Mouse (Mus musculus) limb, embryonic 14.5 days (tissue): ENCODE measurements around the gene Lrch3. TPM values are rescaled to one million over a fixed set of nuclear protein-coding genes. Genes with fewer than 3 reads are reported as not detected.

Experiments used
- ATAC-seq: fragments of 200-750 bp; cut with Nextera tagmentation; 2 replicates; pipeline ENCODE4 v1.8.0; 2017; ENCODE audit warnings: low read depth, moderate number of reproducible peaks, moderate TSS enrichment; ENCODE audit not compliant: low FRiP score
- DNase-seq: peaks from one replicate; pipeline ENCODE4 v3.0.0-alpha.2; 2015; ENCODE audit warnings: low spot score
- H3K27ac ChIP-seq: fragments of 300-500 bp; sonication (generic); replicated peaks from 2 replicates; pipeline ENCODE4 v1.5.1; 2014; ENCODE audit warnings: low read depth, mild to moderate bottlenecking, low read length, moderate library complexity, mixed read lengths
- H3K27me3 ChIP-seq: fragments of 300-500 bp; sonication (generic); 2 replicates; pipeline ENCODE4 v1.6.1; 2014; ENCODE audit warnings: low read length, mixed read lengths; ENCODE audit not compliant: control insufficient read depth, insufficient read depth
- H3K36me3 ChIP-seq: fragments of 300-500 bp; sonication (generic); 2 replicates; pipeline ENCODE4 v1.6.1; 2014; ENCODE audit warnings: mild to moderate bottlenecking, low read length, moderate library complexity, mixed read lengths; ENCODE audit not compliant: control insufficient read depth, insufficient read depth
- H3K4me1 ChIP-seq: fragments of 300-500 bp; sonication (generic); 2 replicates; pipeline ENCODE4 v1.6.1; 2014; ENCODE audit warnings: antibody characterized with exemption, low read length, mixed read lengths; ENCODE audit not compliant: control insufficient read depth, insufficient read depth
- H3K4me2 ChIP-seq: fragments of 300-500 bp; sonication (generic); replicated peaks from 2 replicates; pipeline ENCODE4 v1.6.1; 2014; ENCODE audit warnings: low read depth, mild to moderate bottlenecking, low read length, moderate library complexity; ENCODE audit not compliant: severe bottlenecking
- H3K4me3 ChIP-seq: fragments of 300-500 bp; sonication (generic); replicated peaks from 2 replicates; pipeline ENCODE4 v1.5.1; 2014; ENCODE audit warnings: low read length
- H3K9ac ChIP-seq: fragments of 300-500 bp; sonication (generic); 2 replicates; pipeline ENCODE4 v1.6.1; 2014; ENCODE audit warnings: mild to moderate bottlenecking, low read depth, low read length, moderate library complexity; ENCODE audit not compliant: severe bottlenecking
- H3K9me3 ChIP-seq: fragments of 300-500 bp; sonication (generic); 2 replicates; pipeline ENCODE4 v1.6.1; 2016; ENCODE audit warnings: low read length; ENCODE audit not compliant: control insufficient read depth
- POLR2A ChIP-seq: fragments of 200-500 bp; IDR thresholded peaks from 2 replicates; pipeline ENCODE4 v1.8.0; 2012; ENCODE audit warnings: inconsistent platforms, mild to moderate bottlenecking, moderate library complexity, borderline replicate concordance; ENCODE audit not compliant: insufficient read depth, insufficient read length; ENCODE audit errors: extremely low read depth
- WGBS: fragments of 180-500 bp; shearing (Covaris S2); extraction: QIAGEN DNeasy Blood & Tissue Kit; methylation state at CpG from one replicate; pipeline ENCODE4 v1.1.7; 2014; 5-methylcytosine and 5-hydroxymethylcytosine counted together
- polyA plus RNA-seq, 2 experiments: library from polyadenylated mRNA; depleted of rRNA in 1 of 2; stranded (reverse) in 1 of 2; unstranded in 1 of 2; fragments of >200 nt; fragmentation: Nextera tagmentation in 1 of 2; extraction: Ambion mirVana in 1 of 2; gene quantifications; 2 replicates each; pipeline versions ENCODE4 v1.2.1 to v1.2.3; 2012 to 2014

Gene Lrch3
- polyA plus RNA-seq, 2 experiments, result 24.9 to 56.3 TPM

DNA sequence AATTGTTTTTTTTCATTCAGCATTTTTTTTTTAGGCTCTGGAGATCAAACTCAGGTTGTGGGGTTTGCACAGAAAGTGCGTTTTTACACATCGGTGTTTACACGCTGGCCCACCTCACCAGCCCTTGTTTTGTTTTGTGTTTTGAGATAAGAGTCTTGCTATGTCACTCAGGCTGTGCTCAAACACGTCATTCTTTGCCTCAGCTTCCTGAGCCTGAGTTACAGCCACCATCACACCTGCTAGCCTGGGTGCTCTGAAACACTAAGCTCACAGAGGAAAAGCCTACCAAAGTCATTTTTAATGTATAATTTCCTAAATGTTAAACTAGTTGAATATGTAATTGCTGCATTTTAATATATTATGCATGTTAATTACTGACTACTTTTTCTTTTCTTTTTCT, 67.5 kb downstream of the Lrch3 start:
- 79% methylated on average over 4 of the region's 4 CpGs for WGBS
- H3K27ac ChIP-seq, result no peak overlapping the region
- DNase-seq (no peak), ATAC-seq (no peak)
- H3K4me2 ChIP-seq, result no peak overlapping the region
- H3K9me3 ChIP-seq, result no peaks in the 10 kb centered on the region
- H3K36me3 ChIP-seq, result peaks cover 59% of the 10 kb centered on the region
- no peaks in the 10 kb centered on the region for H3K27me3 ChIP-seq
- H3K9ac ChIP-seq, result no peak overlapping the region
- no peak for TF ChIP-seq POLR2A
- H3K4me1 ChIP-seq, result no peaks in the 10 kb centered on the region
- H3K4me3 ChIP-seq, result no peak overlapping the region

DNA sequence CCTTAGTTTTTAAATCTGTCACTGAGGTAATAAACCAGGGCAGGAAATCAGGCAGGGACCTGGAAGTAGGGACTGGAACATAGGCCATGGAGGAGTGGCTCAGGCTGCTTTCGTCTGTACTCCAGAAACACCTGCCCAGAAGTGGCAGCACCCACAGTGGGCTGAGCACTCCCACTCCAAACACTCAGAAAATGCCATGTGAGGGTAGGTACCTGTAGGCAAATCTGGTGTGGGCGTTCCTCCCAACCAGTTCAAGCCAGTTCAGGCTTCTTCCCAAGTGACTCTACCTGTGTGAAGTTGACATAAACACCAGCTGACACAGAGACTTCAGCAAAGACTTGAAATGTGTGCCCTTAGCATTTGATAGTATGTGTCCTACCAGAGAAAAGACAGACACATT, 70.7 kb downstream of the Lrch3 start:
- 85% methylated on average over 2 of the region's 2 CpGs for WGBS
- Histone ChIP-seq H3K9me3 (no peaks in the 10 kb centered on the region), H3K4me2 (no peak overlapping the region), H3K27ac (no peak overlapping the region), H3K36me3 (peaks cover 59% of the 10 kb centered on the region), H3K4me3 (no peak overlapping the region), H3K4me1 (no peaks in the 10 kb centered on the region), H3K9ac (no peak overlapping the region), H3K27me3 (no peaks in the 10 kb centered on the region)
- DNase-seq (no peak), ATAC-seq (no peak)
- TF ChIP-seq POLR2A, result no peak

DNA sequence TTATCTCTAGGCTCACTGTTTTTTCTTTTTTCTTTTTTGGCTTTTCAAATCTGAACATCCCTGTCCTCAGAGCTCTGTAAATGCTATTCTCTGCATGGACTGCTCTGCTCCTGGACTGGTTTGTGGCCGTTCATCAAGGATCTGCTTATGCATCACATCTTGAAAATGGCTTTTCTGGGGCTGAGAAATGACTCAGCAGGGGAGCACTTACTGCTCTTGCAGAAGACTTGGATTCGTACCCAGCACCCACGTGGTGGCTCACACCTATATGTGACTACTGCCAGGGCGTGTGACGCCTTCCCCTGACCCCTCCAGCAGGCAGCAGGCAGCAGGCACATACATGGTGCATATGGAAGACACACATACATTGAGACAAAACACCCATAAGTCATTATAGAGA, 78.3 kb downstream of the Lrch3 start:
- Histone ChIP-seq H3K9me3 (no peaks in the 10 kb centered on the region), H3K27ac (no peak overlapping the region), H3K4me1 (no peaks in the 10 kb centered on the region), H3K4me2 (no peak overlapping the region), H3K36me3 (peaks cover 73% of the 10 kb centered on the region), H3K4me3 (no peak overlapping the region), H3K9ac (no peak overlapping the region), H3K27me3 (no peaks in the 10 kb centered on the region)
- no peak for TF ChIP-seq POLR2A
- ATAC-seq, result no peak
- no peak for DNase-seq
- WGBS, result 91% methylated on average over 5 of the region's 5 CpGs

DNA sequence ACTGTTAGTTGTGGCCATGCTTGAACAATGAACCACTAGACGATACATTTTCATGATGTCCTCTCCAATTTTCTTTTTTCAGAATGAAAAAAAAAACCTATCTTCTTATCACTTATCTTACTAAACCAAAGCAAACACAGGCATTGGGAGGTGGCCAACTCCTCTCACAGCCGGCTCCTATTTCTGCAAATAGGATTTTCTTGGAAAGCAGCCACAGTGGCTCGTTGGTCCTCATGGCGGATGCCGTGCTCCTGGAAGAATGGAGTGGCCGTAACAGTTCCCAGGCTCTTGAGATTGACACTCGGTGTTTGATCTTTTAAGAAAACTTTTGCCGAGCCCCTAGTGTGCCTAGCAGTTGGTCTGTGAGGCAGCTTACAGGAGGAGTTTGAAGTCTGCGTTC, 91.3 kb downstream of the Lrch3 start:
- Histone ChIP-seq H3K27ac (no peak overlapping the region), H3K27me3 (no peaks in the 10 kb centered on the region), H3K9me3 (no peaks in the 10 kb centered on the region), H3K4me2 (no peak overlapping the region), H3K4me3 (no peak overlapping the region), H3K9ac (no peak overlapping the region), H3K36me3 (peaks cover 71% of the 10 kb centered on the region), H3K4me1 (no peaks in the 10 kb centered on the region)
- ATAC-seq, result no peak
- TF ChIP-seq POLR2A, result no peak
- 51% methylated on average over 9 of the region's 9 CpGs for WGBS
- DNase-seq, result peak; percentile 59

DNA sequence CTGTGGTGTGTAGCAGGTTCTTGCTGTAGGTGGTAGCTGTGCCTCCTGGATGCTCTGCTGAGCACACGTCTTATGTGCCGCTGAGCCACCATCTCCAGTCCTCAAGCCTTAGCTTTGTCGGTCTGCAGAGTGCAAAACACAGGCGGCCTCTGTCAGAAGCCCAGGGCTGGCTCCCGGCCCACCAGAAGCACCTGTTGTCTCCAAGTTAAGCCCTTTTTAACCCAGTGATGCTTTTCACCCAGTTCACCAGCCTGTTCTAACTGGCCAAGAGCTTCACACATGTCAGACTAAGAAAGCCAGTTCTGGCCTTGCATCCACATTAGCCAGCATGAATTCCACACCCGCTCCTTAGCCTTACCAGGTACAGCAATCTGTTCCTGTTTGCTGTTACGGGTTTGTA, 93.0 kb downstream of the Lrch3 start:
- Histone ChIP-seq H3K27ac (no peak overlapping the region), H3K4me1 (no peaks in the 10 kb centered on the region), H3K36me3 (peaks cover 67% of the 10 kb centered on the region), H3K4me3 (no peak overlapping the region), H3K27me3 (no peaks in the 10 kb centered on the region), H3K9ac (no peak overlapping the region), H3K9me3 (no peaks in the 10 kb centered on the region), H3K4me2 (no peak overlapping the region)
- DNase-seq (peak; percentile 17), ATAC-seq (no peak)
- no peak for TF ChIP-seq POLR2A
- WGBS, result 87% methylated on average over 7 of the region's 7 CpGs

DNA sequence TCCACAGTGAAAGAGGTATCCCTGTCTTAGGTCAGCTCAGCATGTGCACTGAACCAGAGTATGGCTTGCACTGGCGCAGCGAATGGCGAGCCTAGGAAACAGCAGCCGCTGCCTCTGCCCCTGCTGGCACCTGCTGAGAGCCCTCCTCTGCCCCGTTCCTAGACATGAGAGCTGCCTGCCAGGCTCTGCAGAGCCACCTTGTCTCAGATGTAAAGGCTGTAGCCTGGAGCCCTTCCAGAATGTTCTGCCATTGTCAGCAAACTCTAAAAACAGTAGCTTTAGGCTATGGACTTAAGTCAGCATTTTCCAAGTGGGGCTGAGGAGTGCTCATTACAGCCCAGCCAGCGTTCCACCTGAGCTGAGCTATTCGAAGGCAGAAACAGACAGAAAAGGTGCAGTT, 93.5 kb downstream of the Lrch3 start:
- DNase-seq, result no peak
- Histone ChIP-seq H3K4me3 (no peak overlapping the region), H3K4me2 (no peak overlapping the region), H3K36me3 (peaks cover 68% of the 10 kb centered on the region), H3K27me3 (no peaks in the 10 kb centered on the region), H3K27ac (no peak overlapping the region), H3K9ac (no peak overlapping the region), H3K4me1 (no peaks in the 10 kb centered on the region), H3K9me3 (no peaks in the 10 kb centered on the region)
- no peak for ATAC-seq
- WGBS, result 82% methylated on average over 7 of the region's 7 CpGs
- no peak for TF ChIP-seq POLR2A
